Mouse (Mus musculus): ENCODE data around the gene Maml3. TPM values are rescaled to one million over a fixed set of nuclear protein-coding genes. Genes with fewer than 3 reads are reported as not detected.

The Maml3 gene
- polyA plus RNA-seq, 1 experiment from 2014 or later: 5.7 TPM

GRCm38 (mm10) chr3:51814073-51814472 lies 290.8 kb downstream of the Maml3 start:
- no peak overlapping the region for H3K4me3 ChIP-seq (ENCODE audit: low read depth, low read length)
- H3K9ac ChIP-seq (ENCODE audit: low read depth, low read length): no peak overlapping the region
- H3K4me1 ChIP-seq (ENCODE audit: control insufficient read depth, insufficient read depth, low read length): peaks cover 32% of the 10 kb centered on the region
- no peak overlapping the region for H3K4me2 ChIP-seq (ENCODE audit: low read length)
- H3K27ac ChIP-seq (ENCODE audit: low read length): no peak overlapping the region
- H3K27me3 ChIP-seq (ENCODE audit: control insufficient read depth, insufficient read depth, low read depth, low read length): no peaks in the 10 kb centered on the region
- WGBS: 89% methylated on average over 4 of the region's 4 CpGs
- no peaks in the 10 kb centered on the region for H3K36me3 ChIP-seq (ENCODE audit: control insufficient read depth, insufficient read depth, low read length)
- no peak for ATAC-seq
- no peaks in the 10 kb centered on the region for H3K9me3 ChIP-seq (replicated peaks; ENCODE audit: control insufficient read depth, low read length, poor library complexity, severe bottlenecking)

GRCm38 (mm10) chr3:51813186-51813585 lies 291.7 kb downstream of the Maml3 start:
- 97% methylated on average over 5 of the region's 5 CpGs for WGBS
- Histone ChIP-seq H3K27me3 (ENCODE audit: control insufficient read depth, insufficient read depth, low read depth, low read length) (no peaks in the 10 kb centered on the region), H3K4me2 (ENCODE audit: low read length) (no peak overlapping the region), H3K4me3 (ENCODE audit: low read depth, low read length) (no peak overlapping the region), H3K27ac (ENCODE audit: low read length) (no peak overlapping the region), H3K9me3 (replicated peaks; ENCODE audit: control insufficient read depth, low read length, poor library complexity, severe bottlenecking) (no peaks in the 10 kb centered on the region), H3K4me1 (ENCODE audit: control insufficient read depth, insufficient read depth, low read length) (peaks cover 28% of the 10 kb centered on the region; the same call in 1 of the 2 replicates), H3K9ac (ENCODE audit: low read depth, low read length) (no peak overlapping the region), H3K36me3 (ENCODE audit: control insufficient read depth, insufficient read depth, low read length) (no peaks in the 10 kb centered on the region)
- no peak for ATAC-seq

- no peak overlapping the region for H3K9ac ChIP-seq (ENCODE audit: low read depth, low read length)
Measured at GRCm38 (mm10) chr3:51810731-51811130, 294.1 kb downstream of the Maml3 start.

GRCm38 (mm10) chr3:51809822-51810221 lies 295.1 kb downstream of the Maml3 start:
- Histone ChIP-seq H3K4me2 (ENCODE audit: low read length) (no peak overlapping the region), H3K9ac (ENCODE audit: low read depth, low read length) (no peak overlapping the region), H3K27me3 (ENCODE audit: control insufficient read depth, insufficient read depth, low read depth, low read length) (no peaks in the 10 kb centered on the region), H3K36me3 (ENCODE audit: control insufficient read depth, insufficient read depth, low read length) (no peaks in the 10 kb centered on the region), H3K27ac (ENCODE audit: low read length) (no peak overlapping the region), H3K9me3 (replicated peaks; ENCODE audit: control insufficient read depth, low read length, poor library complexity, severe bottlenecking) (no peaks in the 10 kb centered on the region), H3K4me1 (ENCODE audit: control insufficient read depth, insufficient read depth, low read length) (peaks cover 27% of the 10 kb centered on the region), H3K4me3 (ENCODE audit: low read depth, low read length) (no peak overlapping the region)
- WGBS: 27% methylated on average over 7 of the region's 7 CpGs
- ATAC-seq: no peak

More at GRCm38 (mm10) chr3:51810731-51811130, 294.1 kb downstream of the Maml3 start:
- no peaks in the 10 kb centered on the region for H3K36me3 ChIP-seq (ENCODE audit: control insufficient read depth, insufficient read depth, low read length)
- H3K4me1 ChIP-seq (ENCODE audit: control insufficient read depth, insufficient read depth, low read length): peaks cover 23% of the 10 kb centered on the region
- no peak overlapping the region for H3K27ac ChIP-seq (ENCODE audit: low read length)
- ATAC-seq: no peak
- no peaks in the 10 kb centered on the region for H3K9me3 ChIP-seq (replicated peaks; ENCODE audit: control insufficient read depth, low read length, poor library complexity, severe bottlenecking)
- H3K27me3 ChIP-seq (ENCODE audit: control insufficient read depth, insufficient read depth, low read depth, low read length): no peaks in the 10 kb centered on the region
- no peak overlapping the region for H3K4me3 ChIP-seq (ENCODE audit: low read depth, low read length)
- WGBS: 48% methylated on average over 7 of the region's 7 CpGs
- no peak overlapping the region for H3K4me2 ChIP-seq (ENCODE audit: low read length)

- Histone ChIP-seq H3K4me2 (ENCODE audit: low read length) (no peak overlapping the region), H3K4me3 (ENCODE audit: low read depth, low read length) (no peak overlapping the region), H3K27ac (ENCODE audit: low read length) (peak overlapping the region; percentile 69), H3K36me3 (ENCODE audit: control insufficient read depth, insufficient read depth, low read length) (no peaks in the 10 kb centered on the region), H3K9me3 (replicated peaks; ENCODE audit: control insufficient read depth, low read length, poor library complexity, severe bottlenecking) (no peaks in the 10 kb centered on the region), H3K9ac (ENCODE audit: low read depth, low read length) (no peak overlapping the region), H3K4me1 (ENCODE audit: control insufficient read depth, insufficient read depth, low read length) (peaks cover 29% of the 10 kb centered on the region), H3K27me3 (ENCODE audit: control insufficient read depth, insufficient read depth, low read depth, low read length) (no peaks in the 10 kb centered on the region)
- ATAC-seq: peak; percentile 30; the same call in 1 of the 2 replicates
- WGBS: 58% methylated on average over 16 of the region's 16 CpGs
Measured at GRCm38 (mm10) chr3:51807981-51808870, 296.6 kb downstream of the Maml3 start.

GRCm38 (mm10) chr3:51805488-51806318 lies 299.2 kb downstream of the Maml3 start:
- H3K9me3 ChIP-seq (replicated peaks; ENCODE audit: control insufficient read depth, low read length, poor library complexity, severe bottlenecking): no peaks in the 10 kb centered on the region
- no peaks in the 10 kb centered on the region for H3K36me3 ChIP-seq (ENCODE audit: control insufficient read depth, insufficient read depth, low read length)
- no peak overlapping the region for H3K9ac ChIP-seq (ENCODE audit: low read depth, low read length)
- peaks cover 28% of the 10 kb centered on the region for H3K4me1 ChIP-seq (ENCODE audit: control insufficient read depth, insufficient read depth, low read length)
- ATAC-seq: peak; percentile 29; the same call in 1 of the 2 replicates
- H3K27me3 ChIP-seq (ENCODE audit: control insufficient read depth, insufficient read depth, low read depth, low read length): no peaks in the 10 kb centered on the region
- no peak overlapping the region for H3K4me3 ChIP-seq (ENCODE audit: low read depth, low read length)
- no peak overlapping the region; the same call in 1 of the 2 replicates for H3K27ac ChIP-seq (ENCODE audit: low read length)
- WGBS: 12% methylated on average over 13 of the region's 13 CpGs
- H3K4me2 ChIP-seq (ENCODE audit: low read length): no peak overlapping the region

- H3K27ac ChIP-seq (ENCODE audit: low read length): no peak overlapping the region
- ATAC-seq: no peak
- no peaks in the 10 kb centered on the region for H3K36me3 ChIP-seq (ENCODE audit: control insufficient read depth, insufficient read depth, low read length)
- WGBS: 53% methylated on average over 6 of the region's 6 CpGs
- H3K27me3 ChIP-seq (ENCODE audit: control insufficient read depth, insufficient read depth, low read depth, low read length): no peaks in the 10 kb centered on the region
- H3K9ac ChIP-seq (ENCODE audit: low read depth, low read length): no peak overlapping the region
- no peak overlapping the region for H3K4me3 ChIP-seq (ENCODE audit: low read depth, low read length)
- no peaks in the 10 kb centered on the region for H3K9me3 ChIP-seq (replicated peaks; ENCODE audit: control insufficient read depth, low read length, poor library complexity, severe bottlenecking)
- no peak overlapping the region for H3K4me2 ChIP-seq (ENCODE audit: low read length)
- H3K4me1 ChIP-seq (ENCODE audit: control insufficient read depth, insufficient read depth, low read length): peaks cover 18% of the 10 kb centered on the region
Measured at GRCm38 (mm10) chr3:51803903-51804302, 301.0 kb downstream of the Maml3 start.

GRCm38 (mm10) chr3:51799650-51800049 lies 305.2 kb downstream of the Maml3 start:
- H3K4me1 ChIP-seq (ENCODE audit: control insufficient read depth, insufficient read depth, low read length): peaks cover 15% of the 10 kb centered on the region
- H3K4me2 ChIP-seq (ENCODE audit: low read length): no peak overlapping the region
- no peak overlapping the region for H3K9ac ChIP-seq (ENCODE audit: low read depth, low read length)
- H3K4me3 ChIP-seq (ENCODE audit: low read depth, low read length): no peak overlapping the region
- H3K9me3 ChIP-seq (replicated peaks; ENCODE audit: control insufficient read depth, low read length, poor library complexity, severe bottlenecking): no peaks in the 10 kb centered on the region
- H3K36me3 ChIP-seq (ENCODE audit: control insufficient read depth, insufficient read depth, low read length): no peaks in the 10 kb centered on the region
- 86% methylated on average over 9 of the region's 9 CpGs for WGBS
- H3K27ac ChIP-seq (ENCODE audit: low read length): no peak overlapping the region
- no peak for ATAC-seq
- no peaks in the 10 kb centered on the region for H3K27me3 ChIP-seq (ENCODE audit: control insufficient read depth, insufficient read depth, low read depth, low read length)
